In the genomic region with DNA sequence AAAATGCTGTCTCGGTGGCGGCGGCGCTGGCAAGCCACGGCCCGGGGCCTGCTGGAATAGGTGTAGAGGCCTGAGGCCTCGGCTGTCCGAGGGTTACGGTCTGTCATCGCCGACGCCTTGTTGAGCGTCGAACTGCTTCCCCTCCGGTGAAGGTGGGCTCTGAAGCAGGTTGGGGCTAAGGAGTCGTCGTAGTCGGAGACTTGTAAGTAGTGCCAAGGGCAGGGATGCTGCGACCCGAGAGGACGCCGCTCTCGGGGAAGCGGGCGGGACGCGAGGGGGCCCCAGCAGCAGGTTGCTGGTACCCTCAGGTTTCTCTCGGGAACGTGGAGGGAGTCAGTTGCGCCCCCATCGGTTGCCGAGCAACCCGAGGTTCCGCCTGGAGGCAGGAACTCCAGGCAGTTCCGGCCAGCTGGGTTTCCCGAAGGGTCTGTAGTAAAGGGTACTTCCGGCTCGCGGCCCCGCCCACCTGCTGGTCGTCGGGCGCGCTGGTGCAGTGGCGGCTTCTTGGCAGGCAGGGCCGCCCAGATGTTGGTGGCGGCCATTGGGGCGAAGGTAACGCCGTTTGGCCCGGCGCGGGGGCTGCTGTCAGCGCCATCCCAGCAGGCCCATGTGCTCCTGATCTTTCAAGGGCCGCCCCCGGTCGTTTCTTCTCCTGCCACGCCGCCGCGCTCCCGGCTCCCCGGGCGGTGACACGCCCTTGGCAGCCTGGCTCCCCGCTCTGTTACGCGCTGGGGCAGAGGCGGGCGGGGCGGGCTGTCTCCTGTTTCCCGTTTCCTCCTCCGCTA, we compare ENCODE assay signal across 8 mouse cellular contexts. TPM values are rescaled to one million over a fixed set of nuclear protein-coding genes. Genes with fewer than 3 reads are reported as not detected.
A peak's percentile ranks its signal among the peaks of the same experiment; 100 is the strongest.
DNase-seq lines count a peak whose midpoint lies in the region; ATAC-seq and TF ChIP-seq lines count a peak whose summit lies in the region.
"Not testable (repeated sequence)": the region's sequence is repeated elsewhere in the genome, so short reads cannot be mapped to it uniquely, and the experiment has no call there.

TSS of gene Rsph3b (minus strand) at position 699 of the 785 bp plus-strand sequence.

- peak within 1 kb of the TSS; percentile 67 for H3K4me2 ChIP-seq in lung, embryonic 14.5 days

- not testable (repeated sequence) for H3K27me3 ChIP-seq in lung, embryonic 14.5 days (ENCODE audit: insufficient read depth, low read length)

- not testable (repeated sequence) for H3K36me3 ChIP-seq in ES-E14 (ENCODE audit: control insufficient read depth, insufficient read depth, low read length, poor library complexity, severe bottlenecking); lung, embryonic 14.5 days (ENCODE audit: insufficient read depth)

- H3K4me1 ChIP-seq in ES-E14 (ENCODE audit: control insufficient read depth in 2 of 2, insufficient read depth in 2 of 2, low read length in 2 of 2, poor library complexity in 1 of 2); lung, embryonic 14.5 days (ENCODE audit: insufficient read depth): not testable (repeated sequence)

- not testable (repeated sequence) for H3K27ac ChIP-seq in ES-E14 (ENCODE audit: insufficient read depth, low read depth, low read length, poor library complexity, severe bottlenecking)
- H3K27ac ChIP-seq in lung, embryonic 14.5 days (ENCODE audit: low read depth): peak within 1 kb of the TSS; percentile 70; the same call in 1 of the 2 replicates

- in situ Hi-C loops in ES-E14 (cut with MboI; ENCODE audit: low sequenced_read_pairs in 2 of 2, unreplicated experiment in 2 of 2): not testable (repeated sequence)

- peak; percentile 43 for DNase-seq in ES-E14 (ENCODE audit: low read depth, low spot score)
- DNase-seq in cerebellum, adult 8-10 months: peak; percentile 54
- DNase-seq in forelimb bud, embryonic 11.5 days (ENCODE audit: low read depth, low spot score): peak; percentile 78
- DNase-seq in heart, postnatal 4 days: peak; percentile 83
- DNase-seq in layer of hippocampus, adult 8-10 months (ENCODE audit: low spot score in 2 of 2): peak; percentile 75 to 83
- peak; percentile 91 for DNase-seq in lung, embryonic 14.5 days
- peak; percentile 78 to 86 for DNase-seq in thymus, adult 18-20 months

- ATAC-seq in lung, embryonic 14.5 days (ENCODE audit: insufficient read depth): peak; percentile 98
- peak; percentile 64 for ATAC-seq in neutrophil, adult 5-6 weeks (ENCODE audit: extremely low read depth, insufficient number of reproducible peaks, low FRiP score, poor library complexity, severe bottlenecking)

- not testable (repeated sequence) for H3K9me3 ChIP-seq in ES-E14 (ENCODE audit: control insufficient read depth, insufficient read depth, low read depth, low read length); lung, embryonic 14.5 days (ENCODE audit: low read depth, low read length)

- under 1% methylated on average over 67 of the region's 73 CpGs for WGBS in lung, embryonic 14.5 days

- peak within 1 kb of the TSS; percentile 69 for H3K9ac ChIP-seq in ES-E14 (ENCODE audit: insufficient read depth, low read depth, low read length, poor library complexity, severe bottlenecking)
- peak within 1 kb of the TSS; percentile 32 for H3K9ac ChIP-seq in lung, embryonic 14.5 days

- H3K4me3 ChIP-seq in ES-E14 (ENCODE audit: insufficient read depth in 1 of 2, low read depth in 1 of 2, low read length in 2 of 2, poor library complexity in 1 of 2, severe bottlenecking in 1 of 2): peak within 1 kb of the TSS; percentile 68 to 74
- H3K4me3 ChIP-seq in lung, embryonic 14.5 days (ENCODE audit: low read depth, low read length): peak within 1 kb of the TSS; percentile 51

- TF ChIP-seq CTCF in lung, embryonic 14.5 days (IDR thresholded peaks at IDR 0.05; ENCODE audit: low read depth): not testable (repeated sequence)

RNA-seq across cellular contexts. Expression of gene Rsph3b, which starts in this region (rescaled TPM):
- 4.0 and 5.4 TPM in 2 replicates for total RNA-seq in ES-E14 (2012; rRNA removed)
- 10 to 100 TPM; 52.6 to 55.3 TPM for total RNA-seq in heart, postnatal 4 days (2021)
- total RNA-seq in layer of hippocampus, adult 8-10 months (2022): 10 to 100 TPM; 27.9 to 32.6 (median 28.8) TPM
- polyA plus RNA-seq in lung, embryonic 14.5 days (2014; fragmentation: Nextera tagmentation; extraction: Ambion mirVana): 35.6 and 37.1 TPM in 2 replicates
- 17.2 and 18.4 TPM in 2 replicates for total RNA-seq in neutrophil, adult 5-6 weeks (2017)
